Mouse (Mus musculus) liver, embryonic 12.5 days (tissue): ENCODE data around the gene Yipf2. TPM values are rescaled to one million over a fixed set of nuclear protein-coding genes. Genes with fewer than 3 reads are reported as not detected.

ENCODE experiments used
- ATAC-seq: fragments of 200-750 bp; cut with Nextera tagmentation; 2 replicates; pipeline ENCODE4 v1.8.0; 2017; ENCODE audit warnings: moderate number of reproducible peaks, mild to moderate bottlenecking, moderate library complexity
- H3K27ac ChIP-seq: fragments of 300-500 bp; sonication (generic); 2 replicates; pipeline ENCODE4 v1.5.1; 2016; ENCODE audit warnings: mild to moderate bottlenecking
- H3K27me3 ChIP-seq: fragments of 300-500 bp; sonication (generic); replicated peaks from 2 replicates; pipeline ENCODE4 v1.6.1; 2016; ENCODE audit warnings: mild to moderate bottlenecking, moderate library complexity
- H3K36me3 ChIP-seq: fragments of 300-500 bp; sonication (generic); 2 replicates; pipeline ENCODE4 v1.6.1; 2016; ENCODE audit warnings: mild to moderate bottlenecking, moderate library complexity
- H3K4me1 ChIP-seq: fragments of 300-500 bp; sonication (generic); 2 replicates; pipeline ENCODE4 v1.6.1; 2016
- H3K4me2 ChIP-seq: fragments of 300-500 bp; sonication (generic); 2 replicates; pipeline ENCODE4 v1.6.1; 2016; ENCODE audit warnings: mild to moderate bottlenecking, moderate library complexity
- H3K4me3 ChIP-seq: fragments of 300-500 bp; sonication (generic); 2 replicates; pipeline ENCODE4 v1.5.1; 2016; ENCODE audit warnings: mild to moderate bottlenecking, moderate library complexity
- H3K9ac ChIP-seq: fragments of 300-500 bp; sonication (generic); 2 replicates; pipeline ENCODE4 v1.6.1; 2016; ENCODE audit warnings: mild to moderate bottlenecking, moderate library complexity
- H3K9me3 ChIP-seq: fragments of 300-500 bp; sonication (generic); replicated peaks from 2 replicates; pipeline ENCODE4 v1.6.1; 2016; ENCODE audit warnings: mild to moderate bottlenecking, moderate library complexity
- WGBS: fragments of 180-500 bp; shearing (Covaris S2); methylation state at CpG from one replicate; pipeline ENCODE4 v1.1.7; 2016; ENCODE audit not compliant: insufficient replicate concordance; 5-methylcytosine and 5-hydroxymethylcytosine counted together
- polyA plus RNA-seq: library from polyadenylated mRNA; unstranded; fragments of >200 nt; fragmentation: Nextera tagmentation; extraction: Ambion mirVana; gene quantifications from 2 replicates; pipeline ENCODE4 v1.2.1, GENCODE M21; 2016

Yipf2 gene
- polyA plus RNA-seq, 1 experiment from 2014 or later, result 10.0 TPM

DNA sequence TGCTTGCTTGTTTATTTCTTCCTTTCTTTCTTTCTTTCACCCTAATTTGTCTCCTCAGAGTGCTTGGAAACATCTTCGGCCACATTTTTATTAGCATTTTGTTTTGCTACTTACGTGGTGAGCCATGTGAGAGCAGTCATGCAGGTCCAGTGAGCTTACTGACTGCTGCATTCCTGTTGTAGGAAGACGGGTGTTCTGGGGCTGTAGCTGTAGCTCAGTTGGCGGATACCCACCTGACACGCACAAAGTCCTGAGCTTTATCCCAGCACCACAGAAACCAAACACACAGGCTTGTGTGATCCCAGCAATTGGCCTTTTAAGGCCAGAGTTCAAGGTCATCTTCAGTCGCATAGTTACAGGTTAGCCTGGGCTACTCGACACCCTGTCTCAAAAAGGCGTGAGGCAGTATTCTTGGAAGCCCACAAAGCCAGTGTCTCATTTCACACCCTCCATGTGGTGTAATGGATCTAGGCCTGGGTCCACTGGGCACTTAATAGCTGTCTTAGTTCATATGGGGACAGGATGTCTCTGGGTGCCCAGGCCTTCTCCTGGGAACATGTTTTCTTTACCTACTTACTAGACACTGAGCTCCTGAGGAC lies 23.9 kb downstream of the Yipf2 start:
- H3K36me3 ChIP-seq, result peaks cover 53% of the 10 kb centered on the region
- WGBS, result 79% methylated on average over 8 of the region's 8 CpGs
- H3K9ac ChIP-seq, result no peak overlapping the region
- 0 out of 2 replicates have a peak overlapping the region, but pooled peaks have one; percentile 1 for H3K27ac ChIP-seq
- no peaks in the 10 kb centered on the region for H3K27me3 ChIP-seq
- H3K4me3 ChIP-seq, result no peak overlapping the region
- no peaks in the 10 kb centered on the region for H3K9me3 ChIP-seq
- H3K4me2 ChIP-seq, result no peak overlapping the region
- no peak for ATAC-seq
- H3K4me1 ChIP-seq, result peaks cover 41% of the 10 kb centered on the region

DNA sequence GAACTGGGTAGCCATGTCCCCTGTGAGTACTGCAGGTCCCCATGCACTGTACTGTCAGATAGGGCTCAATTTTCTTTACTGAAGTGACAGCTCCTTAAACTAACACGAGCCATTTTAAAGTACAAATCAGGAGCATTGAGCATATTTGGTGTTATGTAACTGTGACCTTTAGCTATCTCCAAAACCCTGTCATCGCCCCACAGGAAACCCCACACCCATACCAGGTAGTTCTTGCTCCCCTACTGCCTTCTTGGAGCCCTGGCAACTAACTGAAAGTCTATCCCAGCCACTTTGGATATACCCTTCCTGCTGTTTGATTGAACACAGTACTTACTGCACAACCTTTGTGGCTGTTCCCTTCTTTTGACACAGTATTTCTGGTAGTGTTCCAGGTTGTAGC lies 25.6 kb downstream of the Yipf2 start:
- peaks cover 44% of the 10 kb centered on the region for H3K36me3 ChIP-seq
- H3K4me1 ChIP-seq, result peaks cover 45% of the 10 kb centered on the region
- peak overlapping the region; percentile 43; the same call in 1 of the 2 replicates for H3K27ac ChIP-seq
- H3K4me2 ChIP-seq, result no peak overlapping the region
- 63% methylated on average over 2 of the region's 2 CpGs for WGBS
- H3K4me3 ChIP-seq, result no peak overlapping the region
- H3K9me3 ChIP-seq, result no peaks in the 10 kb centered on the region
- H3K9ac ChIP-seq, result no peak overlapping the region
- H3K27me3 ChIP-seq, result no peaks in the 10 kb centered on the region
- ATAC-seq, result no peak

DNA sequence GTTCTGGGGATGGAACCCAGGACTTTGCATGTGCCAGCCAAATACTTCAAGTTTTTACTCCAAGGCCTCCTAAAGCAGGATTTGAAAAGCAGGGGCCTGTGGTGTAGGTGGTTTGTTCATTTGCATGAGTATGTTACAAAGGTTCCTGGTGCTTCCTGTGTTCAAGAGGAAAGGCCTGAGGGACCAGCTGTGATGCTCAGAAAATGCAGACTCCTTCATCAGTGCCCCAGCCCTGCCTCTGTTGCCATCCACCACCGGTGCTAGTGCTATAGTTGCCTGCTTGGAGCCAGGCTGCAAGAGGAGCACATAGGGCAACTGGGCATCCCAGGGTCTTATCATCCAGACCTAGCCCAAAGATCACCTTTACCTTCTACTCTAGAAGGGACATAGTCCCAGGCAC lies 26.1 kb downstream of the Yipf2 start:
- no peaks in the 10 kb centered on the region for H3K9me3 ChIP-seq
- no peak for ATAC-seq
- H3K27me3 ChIP-seq, result no peaks in the 10 kb centered on the region
- H3K9ac ChIP-seq, result no peak overlapping the region
- H3K4me3 ChIP-seq, result no peak overlapping the region
- 60% methylated on average over 1 of the region's 1 CpGs for WGBS
- H3K36me3 ChIP-seq, result peaks cover 43% of the 10 kb centered on the region
- H3K27ac ChIP-seq, result peak overlapping the region; percentile 43; the same call in 1 of the 2 replicates
- peaks cover 45% of the 10 kb centered on the region for H3K4me1 ChIP-seq
- no peak overlapping the region for H3K4me2 ChIP-seq

DNA sequence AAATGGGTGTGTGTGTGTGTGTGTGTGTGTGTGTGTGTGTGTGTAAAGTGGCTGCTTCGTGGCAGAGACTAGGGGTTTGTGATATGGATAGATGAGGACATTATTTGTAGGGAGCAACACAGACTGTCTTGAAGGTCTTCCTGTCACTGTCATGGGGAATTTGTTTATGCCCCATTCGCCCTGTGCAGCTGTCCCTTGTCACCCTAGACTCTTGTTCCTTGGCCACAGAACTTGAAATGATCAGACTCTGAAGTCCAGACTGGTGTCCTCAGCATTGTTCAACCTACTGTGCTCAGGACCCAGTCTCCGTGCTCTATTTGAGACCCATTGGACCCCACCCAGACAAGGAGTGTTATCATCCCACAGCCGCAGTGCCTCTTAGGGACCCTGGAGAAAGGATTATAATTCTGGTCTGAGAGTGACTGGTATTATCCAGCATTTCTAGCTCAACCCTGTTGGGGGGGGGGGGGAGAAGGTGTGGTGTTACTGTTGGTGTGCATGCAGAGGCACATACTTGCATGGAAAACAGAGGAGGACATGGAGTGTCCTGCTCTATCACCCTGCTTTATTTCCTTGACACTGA lies 27.5 kb downstream of the Yipf2 start:
- H3K9ac ChIP-seq, result peak overlapping the region; percentile 19
- peaks cover 34% of the 10 kb centered on the region for H3K36me3 ChIP-seq
- H3K4me1 ChIP-seq, result peaks cover 51% of the 10 kb centered on the region
- ATAC-seq, result peak; percentile 80
- peak overlapping the region; percentile 32 for H3K4me2 ChIP-seq
- WGBS, result 46% methylated on average over 4 of the region's 4 CpGs
- H3K27ac ChIP-seq, result peak overlapping the region; percentile 75
- no peaks in the 10 kb centered on the region for H3K27me3 ChIP-seq
- no peak overlapping the region for H3K4me3 ChIP-seq
- H3K9me3 ChIP-seq, result no peaks in the 10 kb centered on the region

DNA sequence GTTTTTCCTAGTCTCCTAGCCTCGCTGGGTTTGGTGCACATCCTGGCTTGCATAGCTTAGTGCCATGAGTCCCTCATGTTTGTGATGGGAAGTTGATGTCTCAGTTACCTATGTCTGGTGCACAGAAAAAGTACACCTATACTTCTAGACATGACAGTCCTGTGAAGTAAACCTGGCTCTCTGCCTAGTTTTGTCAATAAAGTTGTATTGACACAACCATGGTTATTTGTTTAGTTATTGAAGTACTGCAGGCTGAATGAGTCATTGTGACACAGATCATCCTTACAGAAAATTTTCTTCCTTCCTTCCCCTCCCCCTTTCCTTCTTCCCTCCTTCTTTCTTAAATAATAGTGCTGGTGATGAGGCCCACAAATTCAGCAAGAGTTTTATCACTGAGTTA lies 28.2 kb downstream of the Yipf2 start:
- WGBS, result 77% methylated on average over 1 of the region's 1 CpGs
- H3K4me1 ChIP-seq, result peaks cover 58% of the 10 kb centered on the region
- H3K4me2 ChIP-seq, result peak overlapping the region; percentile 32
- no peaks in the 10 kb centered on the region for H3K9me3 ChIP-seq
- H3K27ac ChIP-seq, result peak overlapping the region; percentile 75
- peak overlapping the region; percentile 19; the same call in 1 of the 2 replicates for H3K9ac ChIP-seq
- H3K4me3 ChIP-seq, result no peak overlapping the region
- no peak for ATAC-seq
- no peaks in the 10 kb centered on the region for H3K27me3 ChIP-seq
- peaks cover 28% of the 10 kb centered on the region for H3K36me3 ChIP-seq

DNA sequence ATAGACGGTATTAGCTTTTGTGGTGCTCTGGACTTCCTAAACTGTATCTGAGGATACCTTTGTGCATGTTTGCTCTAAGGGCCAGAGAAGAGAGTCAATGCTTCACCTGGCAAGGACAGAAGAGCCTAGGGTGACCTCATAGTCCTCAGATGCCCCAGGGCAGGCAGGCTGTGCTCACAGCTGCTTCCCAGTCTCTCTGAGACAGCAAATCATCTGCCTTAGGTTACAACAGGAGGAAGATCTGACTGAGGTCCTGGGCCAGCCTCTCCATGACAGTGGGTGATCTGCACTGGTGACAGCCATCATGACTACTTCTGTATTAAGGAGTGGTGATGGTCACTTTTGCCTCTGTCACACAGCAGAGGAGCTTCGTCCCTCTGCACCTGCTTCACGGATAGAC lies 33.5 kb downstream of the Yipf2 start:
- H3K4me3 ChIP-seq, result 0 out of 2 replicates have a peak overlapping the region, but pooled peaks have one; percentile 20

DNA sequence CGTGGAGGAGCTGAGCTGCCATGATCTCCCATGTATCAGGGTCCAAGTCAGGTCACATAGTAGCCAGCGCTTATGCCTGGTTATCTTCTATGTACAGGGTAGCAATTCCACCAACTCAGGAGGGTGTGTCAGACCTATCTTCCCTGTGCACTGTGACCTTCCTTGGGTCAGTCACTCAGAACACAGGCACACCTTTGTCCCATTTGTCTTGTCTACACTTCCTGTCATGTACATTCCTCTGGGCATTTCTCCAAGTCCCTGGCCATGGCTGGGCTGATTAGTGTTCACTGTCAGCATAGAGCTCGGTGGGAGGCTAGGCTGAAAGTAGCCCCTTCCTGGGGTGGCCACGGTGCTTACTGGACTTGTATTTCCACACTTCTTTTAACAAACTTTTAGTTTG lies 34.3 kb downstream of the Yipf2 start:
- peak overlapping the region; percentile 61 for H3K9ac ChIP-seq
- peaks cover 73% of the 10 kb centered on the region for H3K4me1 ChIP-seq
- H3K4me3 ChIP-seq, result 0 out of 2 replicates have a peak overlapping the region, but pooled peaks have one; percentile 20
- no peaks in the 10 kb centered on the region for H3K9me3 ChIP-seq
- peak overlapping the region; percentile 96 for H3K27ac ChIP-seq
- peak overlapping the region; percentile 70 for H3K4me2 ChIP-seq
- WGBS, result 29% methylated on average over 4 of the region's 4 CpGs
- H3K36me3 ChIP-seq, result peaks cover 43% of the 10 kb centered on the region
- no peaks in the 10 kb centered on the region for H3K27me3 ChIP-seq
- ATAC-seq, result peak; percentile 100

More for the DNA sequence above, 33.5 kb downstream of the Yipf2 start:
- no peaks in the 10 kb centered on the region for H3K27me3 ChIP-seq
- peaks cover 70% of the 10 kb centered on the region for H3K4me1 ChIP-seq
- H3K9me3 ChIP-seq, result no peaks in the 10 kb centered on the region
- peak overlapping the region; percentile 70 for H3K4me2 ChIP-seq
- WGBS, result 90% methylated on average over 3 of the region's 3 CpGs
- H3K27ac ChIP-seq, result peak overlapping the region; percentile 96
- ATAC-seq, result no peak
- H3K36me3 ChIP-seq, result peaks cover 36% of the 10 kb centered on the region
- H3K9ac ChIP-seq, result peak overlapping the region; percentile 51

DNA sequence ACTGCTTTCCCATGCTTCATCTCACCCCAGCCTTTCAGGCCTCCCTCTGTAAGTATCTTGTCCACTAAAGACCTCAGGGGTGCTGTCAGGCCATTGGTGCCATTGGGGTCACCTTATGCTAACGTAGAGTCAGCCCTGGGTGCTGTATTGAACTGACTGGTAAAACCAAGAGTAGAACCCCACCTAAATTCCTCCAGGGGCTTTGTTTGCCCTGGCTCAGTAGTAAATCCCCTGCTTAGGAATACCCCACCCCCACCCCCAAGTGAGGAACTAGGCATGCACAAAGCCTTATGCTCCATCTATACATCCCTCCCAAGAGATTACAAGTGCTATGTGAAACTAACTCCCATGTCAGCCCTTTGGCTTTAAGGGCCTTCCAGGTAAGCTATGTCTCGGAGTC lies 35.1 kb downstream of the Yipf2 start:
- no peaks in the 10 kb centered on the region for H3K27me3 ChIP-seq
- H3K4me3 ChIP-seq, result no peak overlapping the region
- peak overlapping the region; percentile 61; the same call in 1 of the 2 replicates for H3K9ac ChIP-seq
- no peak for ATAC-seq
- peaks cover 72% of the 10 kb centered on the region for H3K4me1 ChIP-seq
- peak overlapping the region; percentile 96 for H3K27ac ChIP-seq
- H3K36me3 ChIP-seq, result peaks cover 47% of the 10 kb centered on the region
- peak overlapping the region; percentile 70 for H3K4me2 ChIP-seq
- no peaks in the 10 kb centered on the region for H3K9me3 ChIP-seq
- WGBS, result 78% methylated on average over 2 of the region's 2 CpGs

DNA sequence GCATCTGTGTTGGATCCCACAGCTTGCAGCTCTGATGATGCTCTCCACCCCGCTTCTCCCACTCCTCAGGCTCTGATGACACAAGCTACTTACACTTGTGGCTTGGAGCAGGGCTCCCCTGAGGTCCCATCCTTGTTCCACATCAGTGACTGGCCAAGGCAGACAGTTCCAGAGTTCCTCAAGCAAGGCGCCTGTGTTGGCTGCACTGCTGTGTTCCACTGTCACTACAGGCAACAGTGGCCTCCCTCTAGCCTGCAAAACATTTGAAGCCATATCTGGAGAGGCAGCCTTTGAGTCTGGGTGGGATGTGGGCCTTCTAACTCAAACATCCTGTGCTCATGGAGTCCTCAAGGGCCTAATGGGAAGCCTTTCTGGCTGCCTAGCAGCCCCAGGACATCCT lies 35.6 kb downstream of the Yipf2 start:
- no peak overlapping the region for H3K4me3 ChIP-seq
- peaks cover 42% of the 10 kb centered on the region for H3K36me3 ChIP-seq
- peak overlapping the region; percentile 96 for H3K27ac ChIP-seq
- H3K4me2 ChIP-seq, result 0 out of 2 replicates have a peak overlapping the region, but pooled peaks have one; percentile 70
- no peak for ATAC-seq
- H3K27me3 ChIP-seq, result no peaks in the 10 kb centered on the region
- 90% methylated on average over 2 of the region's 2 CpGs for WGBS
- peak overlapping the region; percentile 61; the same call in 1 of the 2 replicates for H3K9ac ChIP-seq
- peaks cover 72% of the 10 kb centered on the region for H3K4me1 ChIP-seq
- H3K9me3 ChIP-seq, result no peaks in the 10 kb centered on the region

DNA sequence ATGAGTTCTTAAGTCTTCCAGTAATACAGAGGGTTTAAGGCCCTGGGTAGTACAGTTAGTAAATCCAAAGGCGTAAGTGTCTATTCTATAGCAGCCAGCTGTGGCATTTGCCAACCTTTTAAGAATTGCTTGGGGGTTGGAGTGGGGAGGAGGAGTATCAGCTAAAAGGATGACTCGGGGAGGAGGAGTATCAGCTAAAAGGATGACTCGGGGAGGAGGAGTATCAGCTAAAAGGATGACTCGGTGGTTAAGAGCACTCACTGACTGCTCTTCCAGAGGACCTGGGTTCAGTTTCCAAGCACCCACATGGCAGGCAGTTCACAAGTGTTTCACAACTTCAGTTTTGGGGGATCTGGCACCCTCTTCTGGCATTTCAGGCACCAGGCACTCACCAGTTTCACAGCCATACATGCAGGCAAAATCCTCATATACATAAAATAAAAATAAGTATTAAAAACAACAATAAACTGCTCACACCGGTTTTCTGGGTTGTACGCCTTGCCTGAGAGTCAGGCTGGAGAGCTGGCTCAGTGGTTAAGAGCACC lies 37.4 kb downstream of the Yipf2 start:
- H3K36me3 ChIP-seq, result peaks cover 47% of the 10 kb centered on the region
- no peaks in the 10 kb centered on the region for H3K9me3 ChIP-seq
- 61% methylated on average over 6 of the region's 6 CpGs for WGBS
- H3K4me1 ChIP-seq, result peaks cover 77% of the 10 kb centered on the region
- H3K27ac ChIP-seq, result peak overlapping the region; percentile 79
- ATAC-seq, result peak; percentile 26
- H3K9ac ChIP-seq, result peak overlapping the region; percentile 17; the same call in 1 of the 2 replicates
- H3K4me2 ChIP-seq, result peak overlapping the region; percentile 17; the same call in 1 of the 2 replicates
- no peaks in the 10 kb centered on the region for H3K27me3 ChIP-seq
- no peak overlapping the region for H3K4me3 ChIP-seq

DNA sequence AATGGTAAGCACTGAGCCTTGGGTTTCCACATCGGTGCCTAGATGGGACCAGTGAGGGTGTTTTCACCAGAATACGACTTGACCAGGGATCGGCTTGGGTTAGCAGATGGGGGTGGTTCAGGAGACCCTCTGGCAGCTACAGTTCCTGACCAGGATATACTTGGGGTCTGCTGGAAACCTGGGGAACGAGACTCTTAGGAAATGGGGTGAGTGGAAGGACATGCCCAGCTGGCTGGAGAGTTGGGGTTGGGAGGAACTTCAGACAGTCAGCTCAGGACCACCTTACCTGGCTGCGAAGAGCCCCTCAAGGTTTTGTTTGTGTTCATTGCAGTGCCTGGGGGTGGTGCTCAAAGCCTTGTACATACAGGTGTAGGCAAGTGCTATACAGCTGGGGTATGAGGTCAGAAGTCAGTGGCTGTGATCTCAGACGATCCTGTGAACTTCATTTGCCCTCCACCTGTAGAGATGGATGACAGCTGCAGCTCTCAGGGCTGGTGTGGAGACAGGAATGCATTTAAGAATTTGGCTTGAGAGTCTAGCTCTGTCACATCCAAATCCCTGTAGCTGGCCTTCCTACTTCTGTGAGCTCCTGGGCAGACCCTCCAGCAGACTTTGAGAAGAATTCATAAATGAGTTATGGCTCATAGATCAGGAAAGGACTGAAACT lies 38.9 kb downstream of the Yipf2 start:
- no peak overlapping the region for H3K4me3 ChIP-seq
- no peaks in the 10 kb centered on the region for H3K9me3 ChIP-seq
- WGBS, result 85% methylated on average over 6 of the region's 6 CpGs
- ATAC-seq, result no peak
- peaks cover 71% of the 10 kb centered on the region for H3K4me1 ChIP-seq
- no peak overlapping the region for H3K9ac ChIP-seq
- no peaks in the 10 kb centered on the region for H3K27me3 ChIP-seq
- peaks cover 54% of the 10 kb centered on the region for H3K36me3 ChIP-seq
- H3K4me2 ChIP-seq, result no peak overlapping the region
- H3K27ac ChIP-seq, result peak overlapping the region; percentile 79

DNA sequence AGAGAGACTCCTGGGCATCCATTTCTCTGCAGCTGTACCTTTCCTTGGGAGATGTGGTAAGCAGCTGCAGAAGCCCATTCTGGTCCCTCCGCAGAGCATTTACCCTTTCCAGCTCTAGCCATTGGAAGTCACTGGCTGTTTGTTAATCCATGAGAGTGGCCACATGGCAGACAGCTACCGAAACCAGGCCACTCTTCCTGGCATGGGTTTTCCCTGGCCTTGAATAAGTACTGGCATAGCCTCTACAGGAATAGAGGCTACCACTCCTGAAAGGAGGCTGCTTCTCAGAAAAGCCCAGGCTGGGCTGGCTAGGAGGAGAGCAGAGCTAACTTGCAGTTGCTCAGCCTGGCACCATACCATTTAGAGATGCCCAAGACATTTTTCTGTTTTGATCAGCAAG lies 41.6 kb downstream of the Yipf2 start:
- Histone ChIP-seq H3K27me3 (no peaks in the 10 kb centered on the region), H3K27ac (no peak overlapping the region), H3K4me2 (no peak overlapping the region), H3K9ac (no peak overlapping the region; the same call in 1 of the 2 replicates), H3K36me3 (peaks cover 50% of the 10 kb centered on the region), H3K4me1 (peaks cover 59% of the 10 kb centered on the region), H3K4me3 (no peak overlapping the region), H3K9me3 (no peaks in the 10 kb centered on the region)
- WGBS, result 91% methylated on average over 2 of the region's 2 CpGs
- ATAC-seq, result no peak
